Mouse (Mus musculus) layer of hippocampus, postnatal 14 days (tissue): ENCODE results near the gene Sema4b. TPM values are rescaled to one million over a fixed set of nuclear protein-coding genes. Genes with fewer than 3 reads are reported as not detected.
A peak's percentile ranks its signal among the peaks of the same experiment; 100 is the strongest.

Experiments used
- DNase-seq, 2 experiments: peaks; one replicate each; pipeline ENCODE4 v3.0.0; 2021 to 2022; ENCODE audit warnings: low spot score in 2 of 2, mixed read lengths in 1 of 2
- total RNA-seq, 2 experiments: library from RNA; stranded (reverse); gene quantifications; 2 replicates each; pipeline ENCODE4 v1.2.3; 2021

The Sema4b gene
- total RNA-seq, 2 experiments from 2014 or later, result 25.2 to 25.7 TPM

DNA sequence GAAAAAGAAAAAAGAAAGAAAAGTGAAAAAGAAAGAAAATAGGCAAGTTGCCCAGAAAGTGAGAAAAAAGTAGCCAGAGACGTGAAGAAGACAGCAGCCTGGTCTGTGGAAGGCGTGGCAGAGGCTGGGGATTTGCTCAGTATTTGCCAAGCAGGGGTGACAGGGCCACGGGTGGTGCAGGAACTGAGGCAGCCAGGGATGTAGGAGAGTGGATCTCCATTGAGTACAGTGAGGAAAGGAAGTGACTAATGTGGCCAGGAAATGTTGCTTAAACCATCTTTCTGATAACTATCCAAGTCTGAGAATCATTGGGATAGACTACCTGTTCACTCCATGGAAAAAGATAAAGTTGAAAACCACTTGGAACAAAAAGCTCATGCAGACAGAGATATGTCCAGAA, 10.5 kb upstream of the Sema4b start:
- DNase-seq, result no peak

GRCm38 (mm10) chr7:80177438-80177837, 9.2 kb upstream of the Sema4b start:
- no peak for DNase-seq

DNA sequence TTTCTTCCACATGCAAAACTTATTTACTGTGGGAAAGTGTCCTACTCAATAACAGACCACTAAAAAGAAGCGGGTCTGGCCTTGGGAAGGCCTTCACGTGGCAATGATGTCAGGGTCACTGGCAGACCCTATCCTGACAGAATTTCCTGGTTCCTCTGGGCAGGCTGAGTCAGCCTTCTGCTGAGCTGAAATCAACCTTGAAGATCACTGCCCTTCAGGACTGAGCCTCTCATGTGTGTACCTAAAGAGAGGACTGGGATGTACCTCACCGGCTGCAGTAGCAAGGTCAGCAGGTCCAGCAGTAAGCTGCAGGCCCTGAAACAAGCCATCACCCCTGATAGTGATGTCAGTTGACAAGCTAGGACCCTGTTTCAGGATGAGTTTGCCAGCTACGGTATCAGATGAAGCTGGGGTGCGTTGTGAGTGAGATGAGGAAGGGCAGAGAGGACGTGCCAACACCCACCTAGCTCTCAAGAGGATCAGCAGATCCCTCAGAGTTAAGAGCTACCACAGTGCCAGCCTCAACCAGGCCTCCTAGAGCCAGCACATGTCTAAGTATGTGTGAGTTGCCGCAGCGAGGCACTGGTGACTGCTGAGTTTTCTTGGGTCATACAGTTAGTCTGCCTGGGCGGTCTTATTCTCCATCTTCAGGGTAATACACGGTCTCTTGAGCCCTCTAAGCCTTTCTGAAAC, 8.5 kb upstream of the Sema4b start:
- no peak for DNase-seq

DNA sequence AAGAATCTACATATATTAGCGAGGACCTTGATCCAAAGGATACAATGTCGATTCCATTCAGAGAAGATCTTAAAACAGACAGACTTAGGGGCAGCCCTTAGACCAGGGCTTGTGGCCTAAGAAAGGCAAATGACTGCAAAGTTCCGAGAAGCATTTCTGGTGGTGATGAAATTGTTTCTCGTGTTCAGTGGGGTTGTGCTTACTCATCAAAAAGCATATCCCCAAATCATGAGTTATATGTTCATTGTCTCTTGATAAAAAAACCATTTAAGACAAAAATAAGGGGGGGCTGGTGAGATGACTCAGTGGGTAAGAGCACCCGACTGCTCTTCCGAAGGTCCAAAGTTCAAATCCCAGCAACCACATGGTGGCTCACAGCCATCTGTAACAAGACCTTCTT, 7.3 kb upstream of the Sema4b start:
- no peak for DNase-seq

DNA sequence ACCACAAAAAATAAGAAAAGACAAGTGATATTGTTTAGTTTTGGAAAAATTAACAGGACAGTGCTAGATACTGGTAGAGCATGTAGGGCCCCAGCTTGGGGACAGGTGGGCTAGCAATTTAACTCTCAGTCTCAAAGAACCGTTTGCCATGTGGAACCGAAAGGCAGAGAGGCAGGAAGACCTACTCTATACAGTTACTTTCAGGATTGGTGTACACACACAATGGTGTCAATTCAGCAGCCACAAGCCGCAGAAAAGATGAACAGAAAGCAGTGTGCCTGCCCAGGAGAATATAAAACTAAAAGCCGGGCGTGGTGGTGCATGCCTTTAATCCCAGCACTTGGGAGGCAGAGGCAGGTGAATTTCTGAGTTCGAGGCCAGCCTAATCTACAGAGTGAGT, 6.9 kb upstream of the Sema4b start:
- no peak for DNase-seq

- no peak for DNase-seq
Observed at GRCm38 (mm10) chr7:80180202-80180601, 6.4 kb upstream of the Sema4b start.

DNA sequence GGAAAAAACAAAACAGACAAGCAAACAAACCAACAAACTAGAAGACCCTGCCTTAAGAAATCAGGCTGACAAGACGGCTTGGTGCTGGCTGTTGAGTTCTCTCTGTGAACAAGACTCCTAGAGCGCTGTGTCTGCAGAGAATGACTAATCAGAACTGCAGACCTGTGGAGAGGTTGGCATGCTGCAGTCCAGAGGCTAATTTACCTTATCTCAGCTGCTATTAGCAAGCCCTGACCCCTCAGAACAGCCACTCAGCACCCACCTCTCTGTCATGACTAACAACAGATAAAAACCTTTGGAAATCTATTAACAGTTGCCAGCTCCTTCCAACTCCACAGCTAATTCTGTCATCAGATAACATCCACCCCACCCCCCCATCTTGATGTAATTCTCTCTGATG, 5.6 kb upstream of the Sema4b start:
- no peak for DNase-seq

GRCm38 (mm10) chr7:80182139-80182538, 4.5 kb upstream of the Sema4b start:
- no peak for DNase-seq

DNA sequence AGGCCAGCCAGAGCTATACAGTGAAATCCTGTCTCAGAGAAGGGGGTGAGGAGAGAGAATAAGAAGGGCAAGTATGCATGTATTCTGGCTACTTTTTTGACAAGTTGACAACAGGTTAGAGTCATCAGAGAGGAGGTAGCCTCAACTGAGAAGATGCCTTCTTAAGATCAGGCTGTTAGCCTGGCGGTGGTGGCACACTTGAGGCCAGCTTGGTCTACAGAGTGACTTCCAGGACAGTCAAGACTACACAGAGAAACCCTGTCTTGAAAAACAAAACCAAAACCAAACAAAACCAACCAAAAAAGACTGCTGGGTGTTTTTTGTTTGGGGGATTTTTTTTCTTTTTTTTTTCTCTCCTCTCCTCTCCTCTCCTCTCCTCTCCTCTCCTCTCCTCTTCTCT, 3.2 kb upstream of the Sema4b start:
- no peak for DNase-seq

DNA sequence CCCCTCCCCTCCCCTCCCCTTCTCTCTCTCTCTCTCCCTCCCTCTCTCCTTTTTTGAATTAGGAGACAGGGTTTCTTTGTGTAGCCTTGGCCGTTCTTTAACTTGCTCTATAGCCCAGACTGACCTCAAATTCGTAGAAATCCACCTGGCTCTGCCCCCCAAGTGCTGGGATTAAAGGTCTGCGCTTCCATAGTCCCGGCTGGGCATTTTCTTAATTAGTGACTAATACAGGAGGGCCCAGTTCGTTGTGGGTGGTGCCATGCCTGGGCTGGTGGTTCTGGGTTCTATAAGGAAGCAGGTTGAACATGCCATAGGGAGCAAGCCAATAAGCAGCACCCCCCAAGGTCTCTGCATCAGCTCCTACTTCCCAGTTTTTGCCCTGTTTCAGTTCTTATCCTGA, 2.7 kb upstream of the Sema4b start:
- DNase-seq, result no peak

DNA sequence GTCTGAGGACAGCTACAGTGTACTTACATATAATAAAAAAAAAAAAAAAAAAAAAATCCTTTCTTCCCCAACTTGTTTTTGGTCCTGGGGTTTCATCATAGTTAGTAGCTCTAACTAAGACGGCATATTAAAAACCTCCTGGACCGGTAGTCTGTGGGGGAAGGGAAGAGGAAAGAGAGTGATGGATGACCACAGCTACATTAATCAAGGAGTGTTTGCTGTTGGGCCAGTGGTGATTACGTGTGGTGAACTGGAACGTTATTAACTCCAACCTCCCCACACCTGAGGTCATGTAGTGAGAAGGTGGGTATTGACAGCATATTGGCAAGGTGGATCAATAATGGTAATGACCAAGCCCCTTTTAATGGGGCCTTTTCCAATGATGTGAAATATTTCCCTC, 2.1 kb upstream of the Sema4b start:
- DNase-seq, result no peak

DNA sequence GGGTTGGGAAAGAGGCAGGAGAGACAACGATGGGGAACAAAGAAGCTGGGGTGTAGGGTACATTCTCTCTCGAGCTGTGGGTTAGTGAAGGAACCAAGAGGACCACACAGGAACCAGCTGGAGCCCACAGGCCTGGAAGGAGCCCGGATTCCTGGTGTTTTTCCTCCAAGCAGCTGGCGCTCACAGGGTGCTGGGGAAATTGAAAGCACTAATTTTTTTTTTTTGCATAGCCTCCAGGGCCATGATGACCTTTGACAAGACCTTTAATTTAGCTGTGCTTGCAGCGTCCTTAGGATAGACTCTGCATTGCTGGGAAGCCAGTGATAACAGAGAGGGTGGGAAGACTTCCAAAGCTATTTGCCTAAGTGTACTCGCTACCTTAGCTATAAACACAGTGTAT, 1.7 kb upstream of the Sema4b start:
- no peak for DNase-seq

DNA sequence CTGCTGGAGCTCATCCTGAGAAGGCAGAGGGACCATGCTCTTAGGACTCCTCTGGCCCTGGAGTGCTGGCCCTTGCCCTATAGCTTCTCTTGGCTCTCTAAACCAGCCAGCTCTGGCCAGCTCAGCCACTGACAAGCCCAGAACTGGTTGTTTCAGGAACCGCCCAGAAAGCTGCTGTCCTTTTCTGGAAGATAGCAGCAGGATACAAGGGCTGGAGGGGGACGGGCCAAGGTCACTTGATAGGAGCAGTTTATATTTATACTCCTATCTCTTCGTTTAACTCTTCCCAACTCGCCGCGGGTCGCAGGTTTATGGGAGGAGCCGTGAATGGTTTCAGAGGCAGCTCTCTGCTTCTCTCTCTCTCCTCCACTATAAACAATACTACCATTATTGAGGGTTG, 620 bp upstream of the Sema4b start:
- no peak for DNase-seq

GRCm38 (mm10) chr7:80187501-80187900, 860 bp downstream of the Sema4b start:
- DNase-seq, result no peak

- no peak for DNase-seq
Observed at GRCm38 (mm10) chr7:80188579-80189125, 2.0 kb downstream of the Sema4b start.

DNA sequence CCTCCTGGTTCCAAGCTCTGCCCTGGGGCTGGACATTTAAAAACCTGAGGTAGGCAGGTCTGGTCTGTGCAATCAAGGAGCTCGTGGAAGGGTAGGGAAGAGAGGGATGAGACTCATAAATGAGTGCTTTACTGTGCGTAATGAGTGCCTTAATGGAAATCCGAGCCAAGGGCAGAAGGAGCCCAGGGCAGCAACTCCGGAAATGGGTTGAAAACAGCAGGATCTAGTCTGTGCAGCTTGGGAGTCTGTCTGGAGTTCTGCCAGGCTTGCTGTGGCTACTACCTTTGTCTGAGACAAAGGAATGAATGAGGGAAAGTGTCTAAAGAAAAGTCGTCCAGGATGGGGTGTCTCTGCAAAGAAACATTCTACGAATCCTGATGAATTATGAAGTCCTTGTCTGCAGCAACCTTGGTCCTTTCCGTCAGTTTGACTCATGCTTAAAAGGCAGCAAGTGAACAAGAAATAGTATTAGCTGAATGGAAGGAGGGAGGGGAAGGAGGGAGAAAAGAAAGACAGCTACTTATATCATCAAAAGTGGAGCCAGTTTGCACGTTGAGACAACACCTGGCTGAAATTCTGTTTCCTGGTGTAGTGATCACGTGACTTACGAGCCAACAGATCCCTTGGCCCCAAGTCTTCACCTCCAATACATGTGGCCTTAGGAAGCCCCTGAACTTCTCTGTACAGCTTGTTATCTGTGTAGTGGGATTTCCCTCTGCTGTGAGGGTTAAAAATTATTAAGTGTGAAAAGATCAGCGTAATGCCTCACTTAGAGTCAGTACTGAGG, 2.7 kb downstream of the Sema4b start:
- no peak for DNase-seq

DNA sequence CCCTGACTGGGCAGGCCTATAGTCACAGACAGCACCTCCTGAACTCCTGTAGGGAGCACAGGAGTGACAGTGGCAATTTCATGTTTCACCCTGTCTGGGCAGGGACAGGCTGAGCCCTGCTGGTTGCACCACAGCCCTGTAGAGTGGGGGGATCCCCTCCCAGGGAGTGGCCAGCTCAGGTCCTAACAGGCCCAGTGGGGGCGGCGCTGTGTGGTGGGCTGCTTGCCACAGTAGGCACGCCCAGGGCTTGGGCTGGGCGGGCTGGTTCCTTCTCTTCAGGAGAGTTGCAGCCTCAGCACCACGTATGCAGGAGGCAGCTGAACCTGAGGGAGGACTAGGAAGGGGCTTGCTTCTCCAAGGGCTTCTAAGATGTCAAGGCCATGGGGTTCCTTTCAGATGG, 4.8 kb downstream of the Sema4b start:
- DNase-seq, result no peak

- peak; percentile 65 to 68 for DNase-seq
Observed at GRCm38 (mm10) chr7:80192226-80193061, 5.8 kb downstream of the Sema4b start.

DNA sequence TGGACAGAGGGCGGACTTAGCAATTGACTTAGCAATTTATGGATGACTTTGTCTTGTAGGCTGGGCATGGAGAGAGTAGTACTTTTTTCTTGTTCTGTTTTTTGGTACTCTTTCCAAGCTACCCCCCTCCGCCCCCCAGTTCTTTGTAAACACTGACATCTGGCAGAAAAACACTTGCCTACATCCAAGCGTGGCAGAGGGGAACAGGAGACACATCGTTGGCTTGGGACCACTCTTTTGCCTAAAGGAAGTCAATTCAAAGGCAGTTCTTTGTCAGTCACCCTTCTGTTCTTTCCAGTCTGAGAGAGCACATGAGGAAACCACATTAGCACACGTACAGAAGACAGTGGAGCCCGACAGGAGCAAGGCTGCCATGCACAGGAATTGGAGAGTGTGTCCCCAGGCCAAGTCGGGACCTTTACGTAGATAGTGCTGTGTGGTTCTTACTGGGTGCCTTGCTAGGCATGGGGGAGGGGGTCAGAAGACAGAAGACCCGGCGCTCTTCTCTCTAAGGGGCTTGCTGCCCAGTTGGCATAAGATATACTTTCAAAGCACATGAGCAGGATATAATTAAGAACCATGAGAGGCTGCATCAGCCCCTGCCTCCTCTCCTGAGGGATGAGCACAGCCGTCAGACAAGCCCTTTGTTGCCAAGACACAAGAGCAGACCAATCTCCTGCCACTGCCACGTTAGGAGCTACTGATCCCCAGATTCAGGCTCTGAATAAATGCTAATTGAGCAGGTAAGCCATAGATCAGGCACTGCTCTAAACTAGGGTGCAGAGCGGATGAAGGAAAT, 7.5 kb downstream of the Sema4b start:
- DNase-seq, result no peak

- no peak for DNase-seq
Observed at GRCm38 (mm10) chr7:80195146-80195545, 8.5 kb downstream of the Sema4b start.
